8 mouse cellular contexts compared by ENCODE assay signal in the genomic region with DNA sequence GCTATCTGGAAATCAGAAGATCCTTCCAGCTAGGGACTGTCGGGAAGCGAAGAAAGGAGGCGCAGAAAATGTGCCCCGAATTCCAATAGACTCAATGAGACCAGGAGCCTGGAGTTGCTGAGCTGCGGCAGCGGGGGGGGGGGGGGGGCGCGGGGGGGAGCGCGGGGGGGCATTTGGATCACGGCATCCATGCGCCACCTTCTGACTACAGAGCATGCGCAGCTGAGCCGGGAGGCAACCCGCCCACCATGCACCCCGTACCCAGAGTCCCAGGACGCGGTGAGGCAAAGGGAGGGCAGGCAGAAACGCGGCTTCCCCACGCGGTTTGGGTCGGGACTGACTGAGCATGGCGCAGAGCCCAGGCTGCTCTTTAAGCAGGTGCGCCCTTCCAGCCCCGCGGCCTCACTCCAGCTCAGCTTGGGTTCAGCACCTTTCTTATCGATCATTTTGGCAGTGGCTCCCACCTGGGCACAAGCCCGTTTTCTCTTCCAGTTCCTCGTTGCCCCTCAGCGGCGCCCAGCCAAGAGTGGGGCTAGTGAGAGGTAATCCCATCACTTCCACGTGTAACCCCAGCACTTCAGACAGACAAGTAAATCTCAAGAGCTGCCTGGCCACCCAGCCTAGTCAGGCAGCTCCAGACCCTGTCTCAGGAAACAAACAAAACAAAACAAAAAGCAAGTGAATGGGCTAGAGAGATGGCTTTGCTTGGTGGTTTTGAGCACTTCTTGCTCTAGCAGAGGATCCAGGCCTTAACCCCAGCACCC. TPM values are rescaled to one million over a fixed set of nuclear protein-coding genes. Genes with fewer than 3 reads are reported as not detected.
A peak's percentile ranks its signal among the peaks of the same experiment; 100 is the strongest.
DNase-seq lines count a peak whose midpoint lies in the region; ATAC-seq and TF ChIP-seq lines count a peak whose summit lies in the region.

No protein-coding gene starts in this region.

- peak overlapping the region; percentile 62 for H3K27ac ChIP-seq in forebrain, embryonic 16.5 days (ENCODE audit: low read length)
- H3K27ac ChIP-seq in hindbrain, embryonic 14.5 days: peak overlapping the region; percentile 70

- H3K4me2 ChIP-seq in forebrain, embryonic 16.5 days (ENCODE audit: low read length): peak overlapping the region; percentile 73
- H3K4me2 ChIP-seq in hindbrain, embryonic 14.5 days (replicated peaks): peak overlapping the region; percentile 54

- peak; percentile 71 to 79 for DNase-seq in adrenal gland, postnatal 36 days
- peak; percentile 74 for DNase-seq in hindbrain, embryonic 14.5 days (ENCODE audit: low spot score)
- peak; percentile 32 to 34 for DNase-seq in left cerebral cortex, adult 8-10 months (ENCODE audit: low spot score in 2 of 2)
- peak; percentile 43 for DNase-seq in lung, postnatal 36 days
- DNase-seq in right cerebral cortex, adult 18-20 months: peak; percentile 72

- H3K36me3 ChIP-seq in C2C12 (ENCODE audit: control insufficient read depth, insufficient read depth): no peaks in the 10 kb centered on the region
- H3K36me3 ChIP-seq in forebrain, embryonic 16.5 days (ENCODE audit: control insufficient read depth, insufficient read depth): no peaks in the 10 kb centered on the region
- no peaks in the 10 kb centered on the region for H3K36me3 ChIP-seq in hindbrain, embryonic 14.5 days (replicated peaks; ENCODE audit: control insufficient read depth, insufficient read depth)

- H3K4me3 ChIP-seq in C2C12 (ENCODE audit: insufficient read depth, poor library complexity, severe bottlenecking): no peak overlapping the region
- H3K4me3 ChIP-seq in forebrain, embryonic 16.5 days (replicated peaks; ENCODE audit: low read length): peak overlapping the region; percentile 58
- peak overlapping the region; percentile 48 for H3K4me3 ChIP-seq in hindbrain, embryonic 14.5 days (replicated peaks; ENCODE audit: low read length)

- H3K79me2 ChIP-seq in C2C12 (ENCODE audit: control insufficient read depth, insufficient read depth): no peaks in the 10 kb centered on the region

- H3K27me3 ChIP-seq in C2C12 (ENCODE audit: control insufficient read depth, insufficient read depth, insufficient read length): no peaks in the 10 kb centered on the region
- no peaks in the 10 kb centered on the region for H3K27me3 ChIP-seq in forebrain, embryonic 16.5 days (replicated peaks; ENCODE audit: control insufficient read depth, insufficient read depth, low read length)
- no peaks in the 10 kb centered on the region for H3K27me3 ChIP-seq in hindbrain, embryonic 14.5 days (ENCODE audit: control insufficient read depth, insufficient read depth, low read length)

- H3ac ChIP-seq in C2C12 (ENCODE audit: control insufficient read depth, insufficient read length, low read depth): peak overlapping the region; percentile 38

- H3K9ac ChIP-seq in forebrain, embryonic 16.5 days (replicated peaks; ENCODE audit: low read depth, low read length): peak overlapping the region; percentile 78
- peak overlapping the region; percentile 72 for H3K9ac ChIP-seq in hindbrain, embryonic 14.5 days

- under 1% methylated on average over 27 of the region's 33 CpGs for WGBS in forebrain, embryonic 16.5 days
- WGBS in hindbrain, embryonic 14.5 days: 1% methylated on average over 31 of the region's 33 CpGs

- no peaks in the 10 kb centered on the region for H3K4me1 ChIP-seq in forebrain, embryonic 16.5 days (replicated peaks; ENCODE audit: control insufficient read depth, insufficient read depth, low read length)
- H3K4me1 ChIP-seq in hindbrain, embryonic 14.5 days (replicated peaks; ENCODE audit: control insufficient read depth, insufficient read depth, low read length): 0 out of 2 replicates have a peak, but pooled peaks cover 2% of the 10 kb centered on the region

- no peak for TF ChIP-seq CTCF in C2C12 (IDR thresholded peaks at IDR 0.05; ENCODE audit: control insufficient read depth, insufficient read depth, insufficient read length)

- peak; percentile 91 for ATAC-seq in forebrain, embryonic 16.5 days
- peak; percentile 75 for ATAC-seq in hindbrain, embryonic 14.5 days (ENCODE audit: low FRiP score)
- ATAC-seq in monocyte, adult 5-6 weeks (replicated peaks; ENCODE audit: insufficient number of reproducible peaks, low FRiP score, low TSS enrichment, poor library complexity, severe bottlenecking): no peak

- H3K79me3 ChIP-seq in C2C12 (ENCODE audit: low read depth): no peaks in the 10 kb centered on the region

- no peaks in the 10 kb centered on the region for H3K9me3 ChIP-seq in forebrain, embryonic 16.5 days (ENCODE audit: control insufficient read depth, low read length)
- H3K9me3 ChIP-seq in hindbrain, embryonic 14.5 days (ENCODE audit: control insufficient read depth, low read length): no peaks in the 10 kb centered on the region

TF ChIP-seq in C2C12, 6 proteins besides CTCF, POLR2A, EP300 and RAD21:
- TF ChIP-seq MYOG (IDR thresholded peaks at IDR 0.05; ENCODE audit: control insufficient read depth, extremely low read depth, insufficient read length): no peak
- no peak for TF ChIP-seq MYOD1 (IDR thresholded peaks at IDR 0.05; ENCODE audit: control insufficient read depth, insufficient read length, low read depth)
- no peak for TF ChIP-seq USF1 (IDR thresholded peaks at IDR 0.05; ENCODE audit: low read depth)
- TF ChIP-seq CEBPB (IDR thresholded peaks at IDR 0.05; ENCODE audit: low read depth): no peak
- TF ChIP-seq FOSL1 (IDR thresholded peaks at IDR 0.05; ENCODE audit: insufficient read depth, low read length, poor library complexity, severe bottlenecking): no peak
- no peak for TF ChIP-seq MAX (IDR thresholded peaks at IDR 0.05)

RNA-seq across cellular contexts. Expression of a gene that starts 21.5 kb away (rescaled TPM):
- polyA plus RNA-seq in C2C12 (2012; fragmentation: generic; extraction: Trizol): 268 TPM
- total RNA-seq in adrenal gland, postnatal 36 days (2021): 100 to 1,000 TPM; 225 to 261 TPM
- 109 and 117 TPM in 2 replicates for polyA plus RNA-seq in forebrain, embryonic 16.5 days (2015; fragmentation: Nextera tagmentation; extraction: Ambion mirVana)
- 83.6 and 93.2 TPM in 2 replicates for polyA plus RNA-seq in hindbrain, embryonic 14.5 days (2014; fragmentation: Nextera tagmentation; extraction: Ambion mirVana)
- 100 to 1,000 TPM; 191 to 203 (median 200) TPM for total RNA-seq in left cerebral cortex, adult 8-10 months (2022)
- total RNA-seq in monocyte, adult 5-6 weeks (2017): 248 to 278 TPM (median 251 TPM) in 3 replicates

RNA-seq across cellular contexts. Expression of a gene that starts 24.1 kb away (rescaled TPM):
- polyA plus RNA-seq in C2C12 (2012; fragmentation: generic; extraction: Trizol): 0.04 TPM
- 1 to 10 TPM in 1 of 2 experiments, under 1 TPM in 1; 0.76 to 3.3 TPM for total RNA-seq in adrenal gland, postnatal 36 days (2021)
- polyA plus RNA-seq in forebrain, embryonic 16.5 days (2015; fragmentation: Nextera tagmentation; extraction: Ambion mirVana): 4.4 TPM in 2 replicates
- 8.6 and 15.7 TPM in 2 replicates for polyA plus RNA-seq in hindbrain, embryonic 14.5 days (2014; fragmentation: Nextera tagmentation; extraction: Ambion mirVana)
- 1 to 10 TPM in 2 of 4 experiments, under 1 TPM in 2; 0.26 to 2.5 (median 1.3) TPM for total RNA-seq in left cerebral cortex, adult 8-10 months (2022)
- 1.1 to 4.4 TPM (median 3.5 TPM) in 3 replicates for total RNA-seq in monocyte, adult 5-6 weeks (2017)

RNA-seq across cellular contexts. Expression of a gene that starts 47.8 kb away (rescaled TPM):
- 0.20 TPM for polyA plus RNA-seq in C2C12 (2012; fragmentation: generic; extraction: Trizol)
- 1 to 10 TPM in 1 of 2 experiments, under 1 TPM in 1; 0.46 to 1.9 TPM for total RNA-seq in adrenal gland, postnatal 36 days (2021)
- 2.4 and 3.7 TPM in 2 replicates for polyA plus RNA-seq in forebrain, embryonic 16.5 days (2015; fragmentation: Nextera tagmentation; extraction: Ambion mirVana)
- 4.1 and 6.8 TPM in 2 replicates for polyA plus RNA-seq in hindbrain, embryonic 14.5 days (2014; fragmentation: Nextera tagmentation; extraction: Ambion mirVana)
- total RNA-seq in left cerebral cortex, adult 8-10 months (2022): under 1 TPM; 0.17 to 0.95 (median 0.23) TPM
- 0.19 to 0.68 TPM in 2 of 3 replicates, not detected in the other for total RNA-seq in monocyte, adult 5-6 weeks (2017)

RNA-seq across cellular contexts. Expression of a gene that starts 48.1 kb away (rescaled TPM):
- polyA plus RNA-seq in C2C12 (2012; fragmentation: generic; extraction: Trizol): 67.8 TPM
- 10 to 100 TPM; 68.4 to 87.6 TPM for total RNA-seq in adrenal gland, postnatal 36 days (2021)
- polyA plus RNA-seq in forebrain, embryonic 16.5 days (2015; fragmentation: Nextera tagmentation; extraction: Ambion mirVana): 6.9 and 7.7 TPM in 2 replicates
- polyA plus RNA-seq in hindbrain, embryonic 14.5 days (2014; fragmentation: Nextera tagmentation; extraction: Ambion mirVana): 9.9 and 10.4 TPM in 2 replicates
- 10 to 100 TPM; 23.3 to 29.5 (median 24.3) TPM for total RNA-seq in left cerebral cortex, adult 8-10 months (2022)
- total RNA-seq in monocyte, adult 5-6 weeks (2017): 5.7 TPM in 1 of 3 replicates, not detected in the others
